8 mouse cellular contexts compared by ENCODE assay signal in the genomic region with DNA sequence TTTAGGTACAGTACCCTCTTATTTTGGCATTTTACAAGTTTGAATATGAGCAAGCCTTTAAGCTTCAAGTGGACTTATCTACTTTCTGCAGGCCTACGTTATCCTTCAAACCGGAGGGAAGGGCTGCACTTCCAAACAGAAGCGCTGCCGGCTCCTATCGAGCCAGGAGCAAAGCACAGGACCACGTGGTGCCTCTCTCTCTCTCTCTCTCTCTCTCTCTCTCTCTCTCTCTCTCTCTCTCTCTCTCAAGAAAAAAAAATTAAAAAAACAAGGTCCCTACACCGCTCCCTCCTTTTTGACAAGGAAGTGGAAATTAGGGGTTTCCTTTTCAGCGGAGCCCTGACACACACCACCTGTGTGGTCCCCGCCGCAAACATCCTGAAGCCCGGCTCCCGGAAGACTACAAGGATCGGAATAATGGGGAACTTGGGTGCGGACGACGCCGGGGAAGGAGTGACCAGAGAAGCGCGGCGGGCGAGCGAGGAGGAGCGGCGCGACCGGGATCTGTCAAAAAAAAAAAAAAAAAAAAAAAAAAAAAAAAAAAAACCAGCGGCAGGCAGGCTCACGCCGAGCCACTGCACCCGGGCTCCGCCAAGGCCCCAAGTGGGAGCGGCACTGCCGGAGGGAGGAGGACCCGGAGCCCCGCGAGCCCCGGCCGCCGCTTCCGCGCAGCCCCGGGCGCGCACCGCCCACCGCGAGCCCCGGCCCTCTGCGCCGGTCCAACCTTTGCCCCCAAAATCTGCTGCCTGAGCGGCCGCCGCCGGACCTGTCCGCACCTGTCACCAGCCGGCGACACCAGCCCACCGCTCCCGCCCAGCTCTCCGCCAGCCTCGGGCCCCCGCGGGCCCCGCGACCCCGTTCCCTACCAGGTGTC. TPM values are rescaled to one million over a fixed set of nuclear protein-coding genes. Genes with fewer than 3 reads are reported as not detected.
DNase-seq lines count a peak whose midpoint lies in the region; ATAC-seq and TF ChIP-seq lines count a peak whose summit lies in the region.

No protein-coding gene starts in this region.

- H3K27me3 ChIP-seq in kidney, adult 2 months (replicated peaks; ENCODE audit: control insufficient read depth, insufficient read depth, low read length) = no peaks in the 10 kb centered on the region
- H3K27me3 ChIP-seq in forebrain, embryonic 10.5 days (ENCODE audit: poor library complexity, severe bottlenecking) = no peaks in the 10 kb centered on the region
- H3K27me3 ChIP-seq in hindbrain, postnatal 0 days (ENCODE audit: insufficient read depth, low read length) = no peaks in the 10 kb centered on the region
- no peaks in the 10 kb centered on the region for H3K27me3 ChIP-seq in liver, embryonic 13.5 days
- H3K27me3 ChIP-seq in neural tube, embryonic 12.5 days (replicated peaks) = no peaks in the 10 kb centered on the region

- TF ChIP-seq CTCF in kidney, adult 2 months (conservative IDR thresholded peaks at IDR 0.05; ENCODE audit: insufficient read depth, insufficient read length, low read depth, low read length) = no peak
- TF ChIP-seq CTCF in hindbrain, postnatal 0 days (IDR thresholded peaks at IDR 0.05; ENCODE audit: low read depth) = no peak

- peak overlapping the region; percentile 89 for H3K4me3 ChIP-seq in kidney, adult 2 months (ENCODE audit: insufficient read depth, low read depth, low read length)
- H3K4me3 ChIP-seq in forebrain, embryonic 10.5 days = peak overlapping the region; percentile 98
- H3K4me3 ChIP-seq in hindbrain, postnatal 0 days (ENCODE audit: low read length) = peak overlapping the region; percentile 98
- H3K4me3 ChIP-seq in liver, embryonic 13.5 days (replicated peaks) = peak overlapping the region; percentile 99
- peak overlapping the region; percentile 94 for H3K4me3 ChIP-seq in neural tube, embryonic 12.5 days

- TF ChIP-seq POLR2A in kidney, adult 2 months (IDR thresholded peaks at IDR 0.05; ENCODE audit: low read depth, low read length) = no peak

- WGBS in kidney, adult 2 months = 1% methylated on average over 63 of the region's 66 CpGs
- under 1% methylated on average over 62 of the region's 66 CpGs for WGBS in forebrain, embryonic 10.5 days
- WGBS in hindbrain, postnatal 0 days = 2% methylated on average over 36 of the region's 66 CpGs
- 0% methylated on average over 59 of the region's 66 CpGs for WGBS in liver, embryonic 13.5 days (ENCODE audit: insufficient replicate concordance)
- under 1% methylated on average over 59 of the region's 66 CpGs for WGBS in neural tube, embryonic 12.5 days

- peak overlapping the region; percentile 67 for H3K4me2 ChIP-seq in hindbrain, postnatal 0 days (ENCODE audit: low read depth, low read length)
- H3K4me2 ChIP-seq in liver, embryonic 13.5 days = peak overlapping the region; percentile 83
- H3K4me2 ChIP-seq in neural tube, embryonic 12.5 days (replicated peaks) = peak overlapping the region; percentile 67

- H3K9ac ChIP-seq in hindbrain, postnatal 0 days (replicated peaks; ENCODE audit: low read length) = peak overlapping the region; percentile 94
- H3K9ac ChIP-seq in liver, embryonic 13.5 days = peak overlapping the region; percentile 98
- peak overlapping the region; percentile 90 for H3K9ac ChIP-seq in neural tube, embryonic 12.5 days

- peak overlapping the region; percentile 93 for H3K27ac ChIP-seq in kidney, adult 2 months (ENCODE audit: insufficient read depth, low read depth, low read length)
- H3K27ac ChIP-seq in forebrain, embryonic 10.5 days = peak overlapping the region; percentile 96
- peak overlapping the region; percentile 97 for H3K27ac ChIP-seq in hindbrain, postnatal 0 days
- peak overlapping the region; percentile 95 for H3K27ac ChIP-seq in liver, embryonic 13.5 days
- H3K27ac ChIP-seq in neural tube, embryonic 12.5 days = peak overlapping the region; percentile 84

- no peaks in the 10 kb centered on the region for H3K36me3 ChIP-seq in kidney, adult 2 months (ENCODE audit: control insufficient read depth, insufficient read depth, low read length)
- H3K36me3 ChIP-seq in forebrain, embryonic 10.5 days (replicated peaks) = no peaks in the 10 kb centered on the region
- no peaks in the 10 kb centered on the region for H3K36me3 ChIP-seq in hindbrain, postnatal 0 days (ENCODE audit: insufficient read depth, low read length)
- no peaks in the 10 kb centered on the region for H3K36me3 ChIP-seq in liver, embryonic 13.5 days
- no peaks in the 10 kb centered on the region for H3K36me3 ChIP-seq in neural tube, embryonic 12.5 days

- DNase-seq in kidney, adult 2 months = peak; percentile 56
- no peak for DNase-seq in kidney, postnatal 14 days
- DNase-seq in adrenal gland, postnatal 10 days = peak; percentile 49
- DNase-seq in forebrain, embryonic 10.5 days (ENCODE audit: extremely low spot score, low spot score) = peak; percentile 33
- peak; percentile 62 for DNase-seq in hindbrain, postnatal 0 days (ENCODE audit: low spot score)
- DNase-seq in liver, embryonic 13.5 days = peak; percentile 76
- DNase-seq in thymus, postnatal 0 days (ENCODE audit: low spot score) = peak; percentile 67

- peak; percentile 69 for ATAC-seq in hindbrain, postnatal 0 days
- ATAC-seq in liver, embryonic 13.5 days (ENCODE audit: low read depth) = peak; percentile 75
- ATAC-seq in neural tube, embryonic 12.5 days (ENCODE audit: low FRiP score, low read depth) = peak; percentile 62

- H3K4me1 ChIP-seq in kidney, adult 2 months (ENCODE audit: control insufficient read depth, insufficient read depth, low read length) = peaks cover under 1% of the 10 kb centered on the region; the same call in 1 of the 2 replicates
- H3K4me1 ChIP-seq in forebrain, embryonic 10.5 days = peaks cover 29% of the 10 kb centered on the region
- H3K4me1 ChIP-seq in hindbrain, postnatal 0 days (ENCODE audit: insufficient read depth, low read length) = 0 out of 2 replicates have a peak, but pooled peaks cover 6% of the 10 kb centered on the region
- H3K4me1 ChIP-seq in liver, embryonic 13.5 days (replicated peaks) = peaks cover 69% of the 10 kb centered on the region
- H3K4me1 ChIP-seq in neural tube, embryonic 12.5 days = peaks cover 9% of the 10 kb centered on the region

- no peaks in the 10 kb centered on the region for H3K9me3 ChIP-seq in forebrain, embryonic 10.5 days
- no peaks in the 10 kb centered on the region for H3K9me3 ChIP-seq in hindbrain, postnatal 0 days (ENCODE audit: low read length)
- H3K9me3 ChIP-seq in liver, embryonic 13.5 days (replicated peaks) = no peaks in the 10 kb centered on the region
- H3K9me3 ChIP-seq in neural tube, embryonic 12.5 days = no peaks in the 10 kb centered on the region

RNA-seq across cellular contexts. Expression of a gene that starts 0.6 kb away (rescaled TPM):
- 7.9 and 11.4 TPM in 2 replicates for polyA plus RNA-seq in kidney, adult 2 months (2012; rRNA removed)
- total RNA-seq in adrenal gland, postnatal 10 days (2021) = 10 to 100 TPM; 74.7 to 85.6 TPM
- polyA plus RNA-seq in forebrain, embryonic 10.5 days (2016; fragmentation: Nextera tagmentation; extraction: Ambion mirVana) = 83.3 and 84.6 TPM in 2 replicates
- total RNA-seq in hindbrain, postnatal 0 days (2014; rRNA removed) = 41.6 and 48.4 TPM in 2 replicates
- 64.9 and 68.7 TPM in 2 replicates for polyA plus RNA-seq in hindbrain, postnatal 0 days (2015; fragmentation: Nextera tagmentation; extraction: Ambion mirVana)
- 101 and 125 TPM in 2 replicates for polyA plus RNA-seq in liver, embryonic 13.5 days (2015; fragmentation: Nextera tagmentation; extraction: Ambion mirVana)
- polyA plus RNA-seq in neural tube, embryonic 12.5 days (2016; fragmentation: Nextera tagmentation; extraction: Ambion mirVana) = 69.6 and 79.9 TPM in 2 replicates
- 91.1 and 94.2 TPM in 2 replicates for polyA plus RNA-seq in thymus, postnatal 0 days (2015; fragmentation: Nextera tagmentation; extraction: Ambion mirVana)
